Mouse (Mus musculus) liver, adult 2 months (tissue): ENCODE data around the gene Kcnq5. TPM values are rescaled to one million over a fixed set of nuclear protein-coding genes. Genes with fewer than 3 reads are reported as not detected.

Source experiments
- DNase-seq: peaks from one replicate; pipeline ENCODE4 v3.0.0-alpha.2; 2011; ENCODE audit warnings: low read depth, low spot score; ENCODE audit errors: extremely low read depth
- H3K27ac ChIP-seq: fragments of 200-500 bp; replicated peaks from 2 replicates; pipeline ENCODE4 v1.5.1; 2012; ENCODE audit warnings: low read depth, mild to moderate bottlenecking, control low read depth, inconsistent platforms, low read length; ENCODE audit not compliant: insufficient read depth
- H3K27me3 ChIP-seq: fragments of 200-500 bp; 2 replicates; pipeline ENCODE4 v1.6.1; 2012; ENCODE audit warnings: mild to moderate bottlenecking, moderate library complexity, low read length, inconsistent platforms; ENCODE audit not compliant: control insufficient read depth, insufficient read depth
- H3K36me3 ChIP-seq: fragments of 200-500 bp; 2 replicates; pipeline ENCODE4 v1.6.1; 2012; ENCODE audit warnings: low read length, inconsistent platforms; ENCODE audit not compliant: control insufficient read depth, insufficient read depth
- H3K4me1 ChIP-seq: fragments of 200-500 bp; 2 replicates; pipeline ENCODE4 v1.6.1; 2011; ENCODE audit warnings: low read length; ENCODE audit not compliant: control insufficient read depth, insufficient read depth
- H3K4me3 ChIP-seq: fragments of 200-500 bp; 2 replicates; pipeline ENCODE4 v1.5.1; 2011; ENCODE audit warnings: low read depth, mild to moderate bottlenecking, control low read depth, low read length, moderate library complexity; ENCODE audit not compliant: insufficient read depth
- H3K79me2 ChIP-seq: fragments of 200-500 bp; 2 replicates; pipeline ENCODE4 v1.6.1; 2012; ENCODE audit warnings: inconsistent platforms, mild to moderate bottlenecking, low read length, moderate library complexity; ENCODE audit not compliant: control insufficient read depth, insufficient read depth
- H3K9ac ChIP-seq: fragments of 200-500 bp; 2 replicates; pipeline ENCODE4 v1.6.1; 2012; ENCODE audit warnings: low read depth, mild to moderate bottlenecking, control low read depth, inconsistent platforms, low read length
- CTCF ChIP-seq: fragments of 200-500 bp; IDR thresholded peaks from 2 replicates; pipeline ENCODE4 v1.5.1; 2011; ENCODE audit warnings: low read depth, low read length, control low read depth
- POLR2A ChIP-seq: fragments of 200-500 bp; IDR thresholded peaks from 2 replicates; pipeline ENCODE4 v1.6.1; 2011; ENCODE audit warnings: low read length, control low read depth; ENCODE audit not compliant: insufficient read depth; ENCODE audit errors: extremely low read depth
- WGBS: fragments of 180-500 bp; shearing (Covaris S2); methylation state at CpG from one replicate; pipeline ENCODE4 v1.1.7; 2018; 5-methylcytosine and 5-hydroxymethylcytosine counted together
- polyA plus RNA-seq: library from polyadenylated mRNA; depleted of rRNA; stranded (reverse); fragments of >200 nt; gene quantifications from 2 replicates; pipeline ENCODE4 v1.2.3, GENCODE M21; 2012
- total RNA-seq: library from RNA; depleted of rRNA; stranded (reverse); fragments of >200 nt; gene quantifications from 2 replicates; pipeline ENCODE4 v1.2.3, GENCODE M21; 2014

The Kcnq5 gene
- total and polyA plus RNA-seq, 2 experiments: 0.09 TPM

DNA sequence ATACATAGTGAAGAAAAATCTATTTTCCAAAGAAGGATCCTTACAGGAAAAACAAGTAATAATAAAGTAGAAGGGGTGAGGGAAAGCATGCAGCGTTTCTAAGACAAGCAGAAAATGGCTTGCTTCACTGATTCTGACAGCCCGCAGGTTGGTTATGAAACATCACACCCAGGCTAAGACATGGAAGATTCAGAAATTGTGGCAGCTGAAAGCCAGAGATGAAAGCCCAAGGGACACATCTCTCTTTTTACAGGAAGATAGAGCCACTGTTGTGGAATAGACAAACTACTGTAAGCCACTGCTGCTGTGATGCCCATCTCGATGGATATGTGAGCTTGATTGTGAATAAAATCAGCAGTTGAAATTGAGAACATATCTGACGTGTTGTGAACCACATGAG is 20.9 kb downstream of the Kcnq5 start:
- no peak for DNase-seq
- H3K79me2 ChIP-seq: no peaks in the 10 kb centered on the region
- 74% methylated on average over 4 of the region's 4 CpGs for WGBS
- no peaks in the 10 kb centered on the region for H3K36me3 ChIP-seq
- no peak overlapping the region for H3K9ac ChIP-seq
- no peaks in the 10 kb centered on the region for H3K27me3 ChIP-seq
- no peaks in the 10 kb centered on the region for H3K4me1 ChIP-seq
- no peak for TF ChIP-seq POLR2A
- no peak overlapping the region for H3K4me3 ChIP-seq
- no peak overlapping the region for H3K27ac ChIP-seq

DNA sequence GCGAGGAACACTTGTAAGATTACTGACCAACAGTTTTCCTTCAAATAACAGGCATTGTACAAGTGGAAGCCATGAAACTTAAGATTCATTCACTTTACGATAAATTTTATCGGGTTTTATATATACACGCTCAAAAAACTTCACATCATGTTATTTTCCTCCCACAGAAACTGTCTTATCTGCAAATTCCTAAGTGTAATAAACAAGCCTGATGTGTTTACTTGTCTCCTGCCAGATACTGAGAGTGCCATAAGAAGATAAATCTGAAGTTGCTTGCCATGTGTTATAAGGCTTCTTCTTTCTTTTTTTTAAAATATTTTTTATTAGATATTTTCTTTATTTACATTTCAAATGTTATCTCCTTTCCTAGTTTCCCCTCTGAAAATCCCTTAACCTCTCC is 34.6 kb downstream of the Kcnq5 start:
- H3K4me3 ChIP-seq: no peak overlapping the region
- no peaks in the 10 kb centered on the region for H3K79me2 ChIP-seq
- WGBS: 77% methylated on average over 4 of the region's 4 CpGs
- no peak overlapping the region for H3K9ac ChIP-seq
- H3K27me3 ChIP-seq: no peaks in the 10 kb centered on the region
- H3K4me1 ChIP-seq: no peaks in the 10 kb centered on the region
- TF ChIP-seq CTCF (no peak), POLR2A (no peak)
- no peak overlapping the region for H3K27ac ChIP-seq
- no peaks in the 10 kb centered on the region for H3K36me3 ChIP-seq
- peak; percentile 9 for DNase-seq

DNA sequence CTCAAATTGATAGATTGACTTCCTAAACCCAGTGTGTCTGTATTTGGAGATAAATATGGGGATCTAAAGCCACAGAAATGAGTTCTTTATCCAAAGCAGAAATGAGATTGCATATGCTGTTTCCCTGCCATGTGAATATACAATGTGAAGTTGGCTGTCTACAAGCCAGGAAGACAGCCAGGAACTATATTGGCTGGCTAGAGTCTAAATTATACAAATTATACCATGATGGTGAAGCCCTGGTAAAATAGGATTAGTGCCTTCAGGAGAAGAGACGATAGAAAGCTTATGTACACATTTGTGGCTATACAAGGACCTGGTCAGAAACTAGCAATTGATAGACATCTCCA is 38.5 kb downstream of the Kcnq5 start:
- Histone ChIP-seq H3K36me3 (no peaks in the 10 kb centered on the region), H3K27ac (no peak overlapping the region), H3K4me3 (no peak overlapping the region), H3K4me1 (no peaks in the 10 kb centered on the region), H3K9ac (no peak overlapping the region), H3K27me3 (no peaks in the 10 kb centered on the region), H3K79me2 (no peaks in the 10 kb centered on the region)
- no peak for DNase-seq
- no peak for TF ChIP-seq CTCF
- no peak for TF ChIP-seq POLR2A
- WGBS: 63% methylated on average over 1 of the region's 1 CpGs

- H3K27ac ChIP-seq: no peak overlapping the region
- TF ChIP-seq POLR2A (no peak), CTCF (no peak)
- H3K36me3 ChIP-seq: no peaks in the 10 kb centered on the region
- no peaks in the 10 kb centered on the region for H3K27me3 ChIP-seq
- DNase-seq: no peak
- no peaks in the 10 kb centered on the region for H3K79me2 ChIP-seq
- no peak overlapping the region for H3K9ac ChIP-seq
- H3K4me3 ChIP-seq: no peak overlapping the region
- no peaks in the 10 kb centered on the region for H3K4me1 ChIP-seq
- WGBS: 78% methylated on average over 8 of the region's 8 CpGs
Measured at GRCm38 (mm10) chr1:21922578-21923292, 39.0 kb downstream of the Kcnq5 start.

- DNase-seq: no peak
- H3K36me3 ChIP-seq: no peaks in the 10 kb centered on the region
Measured at GRCm38 (mm10) chr1:21919276-21919675, 42.5 kb downstream of the Kcnq5 start.

DNA sequence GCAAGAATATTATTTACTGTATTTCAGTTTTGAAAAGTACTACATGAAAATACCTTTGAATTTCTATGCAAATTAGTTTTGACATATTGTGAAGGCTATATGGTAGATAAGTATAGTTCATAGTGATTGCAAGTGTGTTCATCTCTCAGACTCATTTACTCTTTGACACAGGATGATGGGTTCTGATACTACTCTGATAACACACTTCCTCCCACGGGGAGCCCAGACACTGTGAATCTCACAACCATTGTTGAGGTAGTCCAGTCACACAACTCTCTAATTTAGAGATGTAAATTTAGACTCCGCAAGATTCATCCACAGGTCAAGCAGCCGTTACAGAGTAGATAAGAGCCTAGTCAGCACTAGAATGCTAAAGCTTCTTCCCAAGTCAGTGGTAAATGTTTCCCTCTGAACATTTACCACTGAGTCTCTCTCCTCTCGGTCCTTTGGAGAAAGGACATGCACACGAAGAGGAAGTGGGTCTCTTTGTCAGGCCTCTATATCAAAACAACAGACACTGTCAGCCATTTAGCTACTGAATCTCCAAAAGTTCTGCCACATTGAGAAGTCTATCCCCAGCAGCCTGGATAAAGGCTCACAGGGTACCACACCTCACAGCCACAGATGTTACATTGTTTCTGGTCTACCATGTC is 65.5 kb downstream of the Kcnq5 start:
- WGBS: 53% methylated on average over 5 of the region's 5 CpGs
- Histone ChIP-seq H3K4me3 (no peak overlapping the region), H3K79me2 (no peaks in the 10 kb centered on the region), H3K36me3 (no peaks in the 10 kb centered on the region), H3K27ac (no peak overlapping the region), H3K4me1 (no peaks in the 10 kb centered on the region), H3K9ac (no peak overlapping the region), H3K27me3 (no peaks in the 10 kb centered on the region)
- TF ChIP-seq POLR2A (no peak), CTCF (no peak)
- no peak for DNase-seq

More at GRCm38 (mm10) chr1:21919276-21919675, 42.5 kb downstream of the Kcnq5 start:
- Histone ChIP-seq H3K4me3 (no peak overlapping the region), H3K79me2 (no peaks in the 10 kb centered on the region), H3K27me3 (no peaks in the 10 kb centered on the region), H3K4me1 (no peaks in the 10 kb centered on the region), H3K9ac (no peak overlapping the region), H3K27ac (no peak overlapping the region)
- TF ChIP-seq CTCF: no peak
- TF ChIP-seq POLR2A: no peak
- WGBS: 81% methylated on average over 6 of the region's 6 CpGs
